ENCODE assay signal across 8 mouse cellular contexts in the genomic region with DNA sequence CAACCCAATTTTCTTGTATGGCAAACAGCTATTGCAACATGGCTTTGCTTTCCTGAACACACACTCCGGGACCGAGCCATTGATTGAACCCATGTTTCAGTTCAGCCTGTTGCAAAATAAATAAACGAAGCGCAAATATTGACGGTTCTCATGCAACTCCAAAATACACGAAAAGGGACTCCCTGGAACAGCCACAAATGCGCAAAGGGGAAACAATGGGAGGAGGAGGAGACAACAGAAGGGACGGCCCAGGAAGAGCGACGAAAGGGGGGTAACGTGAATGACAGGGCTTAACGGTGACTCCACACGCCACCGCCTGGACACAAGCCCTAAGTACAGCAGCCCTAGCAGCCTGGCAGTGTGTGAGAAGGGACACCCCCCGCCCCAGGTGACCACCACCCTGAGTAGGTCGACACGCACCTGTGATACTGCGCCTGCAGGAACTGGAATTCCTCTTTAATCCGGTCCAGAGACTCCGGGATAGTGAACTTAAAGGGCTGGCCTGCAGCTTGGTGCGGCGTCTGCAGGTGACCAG. TPM values are rescaled to one million over a fixed set of nuclear protein-coding genes. Genes with fewer than 3 reads are reported as not detected.
DNase-seq lines count a peak whose midpoint lies in the region; ATAC-seq and TF ChIP-seq lines count a peak whose summit lies in the region.

No protein-coding gene starts in this region.

- no peaks in the 10 kb centered on the region for H3K9me3 ChIP-seq in E14TG2a.4 (ENCODE audit: low read length)
- H3K9me3 ChIP-seq in forebrain, embryonic 15.5 days, result no peaks in the 10 kb centered on the region
- no peaks in the 10 kb centered on the region for H3K9me3 ChIP-seq in neural tube, embryonic 15.5 days (replicated peaks)

- H3K27ac ChIP-seq in forebrain, embryonic 15.5 days (replicated peaks), result peak overlapping the region; percentile 96
- H3K27ac ChIP-seq in neural tube, embryonic 15.5 days (replicated peaks), result peak overlapping the region; percentile 95

- TF ChIP-seq CTCF in E14TG2a.4 (conservative IDR thresholded peaks at IDR 0.05; ENCODE audit: low read length), result peak; percentile 36

- peak; percentile 64 for DNase-seq in c-Kit-positive CD71-positive TER-119-positive erythroid progenitor cells, embryonic 14.5 days (ENCODE audit: low spot score)
- peak; percentile 62 for DNase-seq in heart, postnatal 25 days (ENCODE audit: low spot score)
- DNase-seq in layer of hippocampus, adult 18-20 months (ENCODE audit: low spot score in 2 of 2), result peak; percentile 82 to 94
- DNase-seq in lung, adult 18-20 months, result peak; percentile 90 to 93
- DNase-seq in testis, postnatal 10 days (ENCODE audit: low spot score), result peak; percentile 76

- peak; percentile 32 for ATAC-seq in forebrain, embryonic 15.5 days (replicated peaks)
- ATAC-seq in neural tube, embryonic 15.5 days (ENCODE audit: low FRiP score), result peak; percentile 33

- peaks cover 3% of the 10 kb centered on the region for H3K27me3 ChIP-seq in E14TG2a.4 (ENCODE audit: insufficient read depth, low read length)
- no peaks in the 10 kb centered on the region for H3K27me3 ChIP-seq in forebrain, embryonic 15.5 days
- H3K27me3 ChIP-seq in neural tube, embryonic 15.5 days (replicated peaks), result no peaks in the 10 kb centered on the region

- H3K4me3 ChIP-seq in E14TG2a.4 (replicated peaks; ENCODE audit: low read length), result peak overlapping the region; percentile 90
- peak overlapping the region; percentile 97 for H3K4me3 ChIP-seq in forebrain, embryonic 15.5 days
- peak overlapping the region; percentile 89 for H3K4me3 ChIP-seq in neural tube, embryonic 15.5 days (replicated peaks)

- peaks cover 46% of the 10 kb centered on the region for H3K36me3 ChIP-seq in E14TG2a.4 (ENCODE audit: insufficient read depth, low read length)
- no peaks in the 10 kb centered on the region for H3K36me3 ChIP-seq in forebrain, embryonic 15.5 days
- no peaks in the 10 kb centered on the region for H3K36me3 ChIP-seq in neural tube, embryonic 15.5 days

- WGBS in forebrain, embryonic 15.5 days, result under 1% methylated on average over 22 of the region's 22 CpGs
- WGBS in neural tube, embryonic 15.5 days, result under 1% methylated on average over 22 of the region's 22 CpGs

- peak overlapping the region; percentile 86 for H3K4me2 ChIP-seq in forebrain, embryonic 15.5 days (replicated peaks)
- H3K4me2 ChIP-seq in neural tube, embryonic 15.5 days, result peak overlapping the region; percentile 85

- H3K4me1 ChIP-seq in E14TG2a.4 (replicated peaks; ENCODE audit: low read depth, low read length), result peaks cover 33% of the 10 kb centered on the region
- H3K4me1 ChIP-seq in forebrain, embryonic 15.5 days, result peaks cover 61% of the 10 kb centered on the region
- H3K4me1 ChIP-seq in neural tube, embryonic 15.5 days, result peaks cover 47% of the 10 kb centered on the region

- intact Hi-C loops in heart, postnatal 25 days (cut with DNase I), result loop anchor here (10.0 kb wide), 1 partner anchor 134 kb away; no protein-coding TSS in a partner anchor

- H3K9ac ChIP-seq in forebrain, embryonic 15.5 days (replicated peaks), result peak overlapping the region; percentile 82
- peak overlapping the region; percentile 80 for H3K9ac ChIP-seq in neural tube, embryonic 15.5 days (replicated peaks)

RNA-seq across cellular contexts. Expression of gene Tle1, which starts 1.8 kb away (rescaled TPM):
- 38.2 and 40.0 TPM in 2 replicates for polyA plus RNA-seq in forebrain, embryonic 15.5 days (2015; fragmentation: Nextera tagmentation; extraction: Ambion mirVana)
- total RNA-seq in heart, postnatal 25 days (2021), result 10 to 100 TPM in 1 of 2 experiments, 1 to 10 TPM in 1; 7.9 to 10.1 TPM
- 10 to 100 TPM; 68.8 to 80.8 TPM for total RNA-seq in layer of hippocampus, adult 18-20 months (2021)
- polyA plus RNA-seq in neural tube, embryonic 15.5 days (2015; fragmentation: Nextera tagmentation; extraction: Ambion mirVana), result 25.3 and 27.8 TPM in 2 replicates

Comparison
In these comparisons a context has a peak if more than half of its experiments do, and no peak if none do; other contexts are left out.
1. Peak in every context shown above with its lines: DNase-seq, ATAC-seq, H3K4me3 ChIP-seq and H3K27ac ChIP-seq.
2. RNA of gene Tle1, which starts 1.8 kb away (total RNA-seq): 68.8 to 80.8 TPM in layer of hippocampus, adult 18-20 months; 7.9 to 10.1 TPM in heart, postnatal 25 days; every median in the first group is over 4 times any median in the second.